Mouse (Mus musculus) adrenal gland, postnatal 4 days (tissue): Measurements from ENCODE around the gene Repin1. TPM values are rescaled to one million over a fixed set of nuclear protein-coding genes. Genes with fewer than 3 reads are reported as not detected.
"Not testable (repeated sequence)": the region's sequence is repeated elsewhere in the genome, so short reads cannot be mapped to it uniquely, and the experiment has no call there.

Source experiments
- DNase-seq, 2 experiments: peaks; one replicate each; pipeline ENCODE4 v3.0.0; 2021 to 2022; ENCODE audit warnings: low spot score in 2 of 2, mixed read lengths in 2 of 2
- total RNA-seq, 2 experiments: library from RNA; stranded (reverse); gene quantifications; 2 replicates each; pipeline ENCODE4 v1.2.3; 2021

Repin1 gene
- total RNA-seq, 2 experiments from 2014 or later: 59.7 to 61.5 TPM

DNA sequence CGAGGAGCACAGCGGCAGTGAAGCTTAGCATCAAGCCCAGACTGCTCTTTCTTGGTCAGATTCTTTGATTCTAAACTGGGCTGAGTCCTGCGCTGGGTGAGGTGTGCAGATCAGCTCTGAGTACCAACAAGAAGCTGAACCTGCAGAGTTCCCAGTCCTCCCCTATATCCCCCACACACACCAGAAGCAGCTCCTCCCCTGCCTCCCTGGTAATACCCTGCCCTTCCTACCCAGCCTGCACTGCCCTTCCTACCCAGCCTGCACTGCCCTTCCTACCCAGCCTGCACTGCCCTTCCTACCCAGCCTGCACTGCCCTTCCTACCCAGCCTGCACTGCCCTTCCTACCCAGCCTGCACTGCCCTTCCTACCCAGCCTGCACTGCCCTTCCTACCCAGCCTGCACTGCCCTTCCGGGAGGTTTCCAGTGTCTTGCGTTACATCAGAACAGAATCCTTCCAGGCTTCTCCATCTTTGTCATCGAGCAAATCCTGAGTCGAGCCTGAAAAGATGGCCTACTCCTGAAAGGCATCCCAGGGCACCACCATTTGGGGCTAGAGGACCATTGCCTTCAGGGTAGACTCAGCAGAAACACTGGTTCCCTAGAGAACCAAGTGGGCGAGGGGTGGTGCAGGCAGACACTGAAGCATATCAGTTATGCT, 28.6 kb downstream of the Repin1 start:
- DNase-seq: not testable (repeated sequence)

GRCm38 (mm10) chr6:48623460-48623859, 29.8 kb downstream of the Repin1 start:
- no peak for DNase-seq

DNA sequence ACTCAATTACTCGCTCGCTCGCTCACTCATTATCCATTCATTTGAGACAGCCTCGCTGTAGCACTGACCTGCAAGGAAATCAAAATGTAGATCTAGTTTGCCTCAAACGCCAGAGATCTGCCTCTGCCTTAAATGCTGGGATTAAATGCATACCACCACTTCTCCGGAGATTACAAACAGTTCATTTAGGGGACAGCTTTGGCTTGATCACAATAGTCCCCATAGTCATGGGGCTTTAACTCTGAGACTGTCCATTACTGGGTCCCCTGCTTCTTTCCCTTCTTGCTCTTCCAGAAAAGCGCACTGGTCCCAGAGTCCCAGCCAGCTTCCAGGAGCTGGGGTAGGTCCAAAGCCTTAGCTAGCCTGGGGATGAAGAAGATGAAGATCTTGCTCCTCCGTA, 32.8 kb downstream of the Repin1 start, which contains the start of gene AI854703:
Gene AI854703 (plus strand): TSS at position 301 of the 400 bp plus-strand sequence.
- no peak for DNase-seq

DNA sequence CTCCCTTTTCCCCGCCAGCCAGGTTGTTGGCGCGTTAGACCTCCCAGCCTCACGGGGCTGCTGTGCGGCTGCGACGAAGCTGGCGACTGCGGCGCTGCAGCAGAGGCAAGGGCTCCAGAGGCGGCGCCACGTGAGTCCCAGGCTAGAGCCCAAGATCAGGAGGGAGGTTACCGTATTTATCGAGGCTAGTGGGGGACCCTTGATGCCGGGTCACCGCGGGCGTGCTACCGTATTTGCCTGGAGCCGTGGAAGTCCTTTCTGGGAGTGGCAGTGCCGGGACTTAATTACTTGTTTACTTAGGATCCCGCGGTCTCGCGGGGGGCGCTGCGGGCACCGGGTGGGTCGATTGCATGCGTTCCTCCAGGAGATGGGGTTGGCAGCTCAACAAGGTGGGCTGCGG, 33.3 kb downstream of the Repin1 start:
- no peak for DNase-seq

- no peak for DNase-seq
These were observed 33.8 kb downstream of the Repin1 start for GRCm38 (mm10) chr6:48627511-48627924.

DNA sequence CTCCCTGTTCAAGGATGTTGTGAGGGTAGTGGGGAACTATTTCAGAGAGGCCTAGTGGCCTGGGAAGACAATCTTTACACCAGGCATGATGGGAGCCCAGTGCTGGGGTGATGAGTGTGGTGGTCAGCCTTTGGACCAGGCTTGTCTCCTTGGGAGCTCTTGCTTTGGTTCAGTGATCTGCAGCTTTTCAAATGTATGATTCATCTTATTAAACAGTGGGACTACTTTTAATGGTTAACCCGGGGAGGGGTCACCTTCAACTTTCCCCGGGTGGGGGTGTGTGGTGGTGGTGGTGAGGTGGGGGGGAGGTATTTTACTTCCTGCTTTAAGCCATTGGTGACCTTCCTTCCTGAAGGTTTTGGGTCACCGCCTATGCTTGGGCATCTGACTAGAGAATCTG, 34.7 kb downstream of the Repin1 start:
- no peak for DNase-seq

- no peak for DNase-seq
These were observed 35.4 kb downstream of the Repin1 start for GRCm38 (mm10) chr6:48628808-48629660.

GRCm38 (mm10) chr6:48629661-48630034, 36.0 kb downstream of the Repin1 start:
- DNase-seq: no peak

GRCm38 (mm10) chr6:48630831-48631230, 37.1 kb downstream of the Repin1 start:
- no peak for DNase-seq

- no peak for DNase-seq
These were observed 41.4 kb downstream of the Repin1 start for GRCm38 (mm10) chr6:48635105-48635504.

DNA sequence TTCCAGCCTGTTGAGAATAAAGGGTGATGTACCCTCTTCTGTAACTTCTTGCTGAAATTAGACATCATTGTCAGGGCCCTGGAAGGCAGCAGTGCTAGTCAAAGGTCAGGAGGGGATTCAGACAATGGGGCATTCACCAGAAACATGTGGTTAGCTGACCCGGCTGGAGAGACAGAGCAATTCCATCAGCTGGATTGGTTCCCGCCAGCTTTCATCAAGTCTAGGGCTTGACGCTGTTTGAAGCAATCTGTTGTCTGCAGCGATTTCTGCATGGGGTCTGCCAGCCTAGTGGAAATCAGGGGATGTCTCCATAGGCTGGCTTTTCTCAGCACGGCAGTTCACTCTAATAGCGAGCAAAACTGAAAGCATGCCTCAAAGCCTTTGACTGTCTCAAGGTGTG, 42.8 kb downstream of the Repin1 start:
- DNase-seq: no peak

DNA sequence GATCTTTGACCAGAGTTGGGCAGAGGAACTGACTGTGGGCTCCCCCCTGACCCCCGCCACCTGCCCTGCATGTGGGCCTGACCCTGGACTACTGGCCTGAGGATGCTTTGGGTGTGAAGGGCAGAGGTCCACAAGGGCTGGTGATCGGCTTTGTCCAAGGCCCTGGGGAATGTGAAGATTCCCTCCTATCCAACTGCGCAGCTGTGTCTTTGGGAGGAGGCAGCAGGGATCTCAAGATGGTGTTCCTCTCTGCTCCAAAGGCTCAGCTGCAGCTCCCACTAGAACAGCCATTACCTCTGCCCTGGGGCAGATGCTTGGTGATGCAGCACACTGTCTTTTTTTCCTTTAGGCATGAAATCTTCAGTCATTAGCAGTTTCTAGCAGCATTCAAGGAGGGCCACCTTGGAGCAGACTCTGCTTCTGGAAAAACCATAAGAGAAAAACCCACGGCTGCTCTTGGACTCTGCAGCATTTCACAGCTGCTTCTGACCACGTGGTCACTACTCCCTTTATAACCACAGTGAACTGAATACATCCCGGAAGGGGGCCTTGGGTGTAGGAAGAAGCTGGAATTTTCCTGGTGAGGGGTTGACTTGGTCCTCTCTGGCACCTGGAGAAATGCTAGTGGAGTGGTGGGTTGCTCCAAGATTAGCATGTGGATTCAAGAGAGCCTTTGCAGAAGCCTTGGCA, 44.3 kb downstream of the Repin1 start:
- no peak for DNase-seq

- DNase-seq: no peak
These were observed 44.9 kb downstream of the Repin1 start for GRCm38 (mm10) chr6:48638553-48638952.

- DNase-seq: no peak
These were observed 47.7 kb downstream of the Repin1 start for GRCm38 (mm10) chr6:48641391-48641790.

- DNase-seq: no peak
These were observed 49.1 kb downstream of the Repin1 start for GRCm38 (mm10) chr6:48642764-48643292.

DNA sequence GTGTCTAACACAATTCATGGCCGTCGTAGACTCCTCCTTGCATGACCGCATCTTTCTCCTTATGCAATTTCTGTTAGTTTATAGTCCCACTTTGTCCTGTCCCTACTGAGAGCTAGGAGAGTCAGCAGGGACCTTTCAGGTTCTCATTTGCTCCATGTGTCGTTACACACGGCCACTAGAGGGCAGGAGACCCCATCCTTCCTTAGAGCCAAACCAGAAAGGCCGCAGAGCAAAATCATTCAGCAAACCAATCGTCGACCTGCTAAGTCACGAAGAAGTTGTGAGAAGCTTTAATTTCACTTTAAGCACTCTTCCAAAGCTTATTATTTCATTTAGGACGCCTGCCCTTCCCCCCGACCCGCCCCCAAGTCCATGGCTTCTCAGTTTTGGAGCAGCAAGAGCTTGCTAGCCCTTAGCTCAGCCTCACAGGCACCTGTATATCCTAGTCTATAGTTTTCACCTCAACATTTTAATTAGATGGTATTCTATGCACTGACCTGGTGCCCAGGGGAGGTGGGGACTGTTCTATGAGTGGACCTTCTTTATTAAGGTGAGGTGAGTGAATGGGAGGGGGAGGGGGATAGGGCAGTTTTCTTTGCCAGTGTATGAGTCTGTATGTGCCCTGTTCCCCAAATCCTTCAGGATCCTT, 52.1 kb downstream of the Repin1 start:
- peak in 1 of 2 experiments; percentile 43 for DNase-seq

DNA sequence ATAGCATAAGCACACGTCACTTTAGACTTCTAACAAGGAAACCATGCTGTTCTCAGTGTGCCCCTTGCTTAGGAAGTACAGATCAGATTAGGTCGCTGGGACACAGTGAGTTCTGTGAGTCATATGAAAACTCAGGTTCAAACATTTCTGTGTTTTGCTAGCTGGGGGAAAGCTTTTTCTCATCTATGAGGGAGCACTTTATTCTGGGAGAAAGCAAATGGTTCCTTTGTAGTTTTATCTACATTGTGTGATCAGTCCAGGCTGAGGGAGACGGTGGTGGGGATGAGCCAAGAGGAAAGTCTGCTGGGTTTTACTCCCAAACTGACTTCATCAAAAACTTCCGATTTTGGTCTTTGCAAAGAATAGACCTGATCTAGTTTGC, 52.6 kb downstream of the Repin1 start:
- DNase-seq: no peak

- no peak for DNase-seq
These were observed 53.3 kb downstream of the Repin1 start, which contains the start of gene Gimap8 for GRCm38 (mm10) chr6:48646995-48647394. Gene Gimap8 (plus strand): TSS chr6:48647234.

DNA sequence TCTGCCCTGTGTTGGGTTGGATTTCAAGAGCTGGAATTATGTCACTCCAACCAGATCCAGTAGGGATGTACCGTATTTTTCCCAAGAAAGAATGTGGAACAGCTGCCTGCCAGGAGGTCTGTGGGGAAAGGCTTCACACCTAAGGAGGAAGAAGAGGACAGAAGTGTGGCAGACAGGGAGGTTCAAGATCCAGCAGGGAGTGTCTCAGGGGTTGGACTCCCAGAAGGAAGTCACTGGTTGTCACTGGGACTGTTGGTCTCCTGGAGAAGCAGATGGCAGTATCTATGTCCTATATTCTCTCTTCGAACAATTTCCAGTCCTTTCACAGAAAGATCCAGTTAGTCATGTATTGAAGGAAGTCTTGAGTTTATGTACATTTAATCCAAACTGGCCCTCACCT, 53.9 kb downstream of the Repin1 start:
- DNase-seq: no peak
